Mouse (Mus musculus) WW6 (cell line): ENCODE data around the gene Naa35.

Experiments
- DNase-seq: peaks from one replicate; pipeline ENCODE4 v3.0.0-alpha.2; 2013; ENCODE audit warnings: low read depth, low spot score

Gene Naa35

DNA sequence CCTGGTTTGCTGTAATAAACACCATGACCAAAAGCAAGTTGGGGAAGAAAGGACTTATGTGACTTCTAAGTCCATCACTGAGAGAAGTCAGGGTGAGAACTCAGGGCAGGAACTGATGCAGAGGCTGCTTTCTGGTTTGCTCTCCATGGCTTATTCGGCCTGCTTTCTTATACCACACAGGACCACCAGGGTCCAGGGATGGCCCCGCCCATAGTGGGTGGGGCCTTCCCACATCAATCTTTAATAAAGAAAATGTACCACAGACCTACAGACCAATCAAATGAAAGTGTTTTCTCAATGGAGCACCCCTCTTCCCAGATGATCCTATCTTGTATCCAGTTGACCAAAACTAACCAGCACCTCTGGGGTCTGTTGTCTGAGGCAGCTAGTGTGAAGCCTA lies 86.5 kb downstream of the Naa35 start:
- DNase-seq, result no peak

DNA sequence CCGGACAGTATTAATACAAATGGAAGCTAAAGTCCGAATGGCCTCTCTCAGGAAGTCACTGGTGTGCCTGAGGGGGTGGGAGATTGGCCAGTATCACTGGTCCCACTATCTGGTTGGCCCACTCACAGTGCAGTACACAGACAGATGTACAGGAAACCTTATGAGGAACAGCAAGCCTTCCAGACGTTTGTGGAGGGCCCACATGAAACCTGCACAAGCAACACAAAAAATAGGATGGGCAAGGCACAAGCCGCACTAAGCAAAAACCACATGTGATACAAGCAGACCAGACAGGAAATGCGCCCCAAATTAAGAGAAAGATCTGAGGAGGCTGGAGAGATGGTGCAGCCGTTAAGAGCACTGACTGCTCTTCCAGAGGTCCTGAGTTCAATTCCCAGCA lies 87.2 kb downstream of the Naa35 start:
- no peak for DNase-seq

DNA sequence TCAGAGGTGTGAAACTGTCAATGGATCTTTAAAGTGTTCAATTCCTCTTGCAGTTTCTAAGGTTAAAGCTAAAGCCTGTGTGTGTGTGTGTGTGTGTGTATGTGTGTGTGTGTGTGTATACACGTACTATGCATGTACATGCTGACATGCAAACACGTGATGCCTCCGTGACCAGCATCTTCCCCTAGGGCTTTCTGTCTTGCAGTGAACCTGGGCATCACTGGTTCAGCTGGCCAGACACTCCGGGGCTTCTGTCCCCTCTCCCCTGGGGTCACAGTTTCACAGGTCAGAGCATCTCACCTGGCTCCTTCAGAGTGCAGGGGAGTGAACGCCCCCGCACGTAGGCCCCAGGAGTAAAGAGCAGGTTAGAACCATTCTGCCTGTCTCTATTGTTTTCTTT lies 88.5 kb downstream of the Naa35 start:
- DNase-seq, result no peak

DNA sequence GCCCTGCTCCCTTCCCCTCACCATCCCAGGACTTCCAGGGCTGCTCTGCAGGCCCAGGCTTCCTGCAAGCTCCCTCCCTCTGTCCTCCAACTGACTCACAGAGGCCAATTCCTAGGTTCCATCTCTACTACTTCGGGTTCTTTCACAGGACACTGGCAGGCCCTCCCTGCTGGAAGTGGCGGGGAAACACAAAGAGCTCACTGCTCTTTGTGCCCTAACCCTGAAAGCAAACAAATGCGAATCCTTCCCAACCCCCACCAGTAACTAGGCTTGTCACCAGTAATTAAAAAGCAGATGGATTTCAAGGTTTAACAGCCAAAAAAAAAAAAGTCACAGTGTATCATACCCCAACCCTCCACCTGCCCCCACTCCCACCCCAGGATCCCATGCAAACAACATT lies 89.2 kb downstream of the Naa35 start:
- DNase-seq, result no peak

DNA sequence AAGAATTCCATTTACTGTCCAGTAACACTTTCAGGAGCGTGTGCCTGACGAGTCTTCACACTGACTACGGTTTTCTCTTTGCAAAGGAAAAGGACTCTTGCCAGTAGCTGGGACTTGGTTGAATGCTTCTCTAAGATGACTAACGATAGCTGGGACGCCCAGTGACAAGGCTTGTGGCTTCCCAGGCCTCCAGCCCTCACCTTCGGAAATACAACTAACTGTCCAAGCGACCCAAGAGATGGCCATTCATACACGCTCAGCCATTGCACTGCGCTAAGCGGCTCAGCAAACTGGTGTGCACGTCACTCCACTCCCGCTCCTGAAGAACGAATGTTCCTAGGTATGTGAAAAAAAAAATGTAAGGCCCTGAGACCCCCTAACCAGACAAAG lies 89.7 kb downstream of the Naa35 start:
- no peak for DNase-seq

DNA sequence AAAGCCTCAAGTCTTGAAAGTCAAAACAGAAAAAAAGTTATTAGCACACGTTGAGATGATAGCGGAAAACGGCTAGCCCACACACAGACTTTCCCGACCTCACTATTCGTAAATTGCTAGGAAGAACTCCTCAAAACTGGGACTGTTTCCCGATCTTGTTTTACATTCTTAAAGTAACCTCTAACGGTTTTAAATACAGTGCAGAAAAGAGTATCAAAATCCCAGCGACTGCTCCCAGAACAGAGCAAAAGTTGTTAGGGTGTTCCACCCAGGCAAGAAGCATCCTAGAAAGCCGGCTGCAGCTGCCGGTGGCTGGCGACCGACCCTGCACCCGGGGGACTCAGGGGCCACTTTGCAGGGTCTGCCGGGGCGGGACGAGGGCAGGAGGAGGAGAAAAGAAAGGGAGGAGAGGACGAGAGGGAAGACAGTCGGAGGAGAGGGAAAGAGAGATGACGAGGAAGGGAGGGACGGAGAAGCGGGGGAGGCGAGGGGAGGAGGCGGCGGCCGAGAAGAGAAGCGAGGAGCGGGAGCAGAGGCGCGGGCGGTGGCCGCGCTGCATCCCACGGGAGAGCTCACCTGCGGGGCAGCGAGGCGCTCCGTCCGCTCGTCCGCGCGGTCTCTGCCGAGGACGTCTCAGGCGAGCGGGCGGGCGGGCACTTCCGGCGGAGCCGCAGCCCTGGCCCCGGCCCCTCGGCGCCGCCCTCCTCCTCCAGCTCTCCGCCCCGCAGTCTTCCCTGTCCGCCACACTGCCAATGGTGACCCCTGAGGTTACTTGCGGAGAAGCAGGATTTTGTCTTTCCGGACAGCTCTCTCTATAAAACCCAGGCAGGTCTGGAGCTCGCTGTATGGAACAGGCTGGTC lies 90.3 kb downstream of the Naa35 start, which contains the start of gene Golm1:
TSS of gene Golm1 (minus strand) at position 661 of the 861 bp plus-strand sequence.
- DNase-seq, result no peak

DNA sequence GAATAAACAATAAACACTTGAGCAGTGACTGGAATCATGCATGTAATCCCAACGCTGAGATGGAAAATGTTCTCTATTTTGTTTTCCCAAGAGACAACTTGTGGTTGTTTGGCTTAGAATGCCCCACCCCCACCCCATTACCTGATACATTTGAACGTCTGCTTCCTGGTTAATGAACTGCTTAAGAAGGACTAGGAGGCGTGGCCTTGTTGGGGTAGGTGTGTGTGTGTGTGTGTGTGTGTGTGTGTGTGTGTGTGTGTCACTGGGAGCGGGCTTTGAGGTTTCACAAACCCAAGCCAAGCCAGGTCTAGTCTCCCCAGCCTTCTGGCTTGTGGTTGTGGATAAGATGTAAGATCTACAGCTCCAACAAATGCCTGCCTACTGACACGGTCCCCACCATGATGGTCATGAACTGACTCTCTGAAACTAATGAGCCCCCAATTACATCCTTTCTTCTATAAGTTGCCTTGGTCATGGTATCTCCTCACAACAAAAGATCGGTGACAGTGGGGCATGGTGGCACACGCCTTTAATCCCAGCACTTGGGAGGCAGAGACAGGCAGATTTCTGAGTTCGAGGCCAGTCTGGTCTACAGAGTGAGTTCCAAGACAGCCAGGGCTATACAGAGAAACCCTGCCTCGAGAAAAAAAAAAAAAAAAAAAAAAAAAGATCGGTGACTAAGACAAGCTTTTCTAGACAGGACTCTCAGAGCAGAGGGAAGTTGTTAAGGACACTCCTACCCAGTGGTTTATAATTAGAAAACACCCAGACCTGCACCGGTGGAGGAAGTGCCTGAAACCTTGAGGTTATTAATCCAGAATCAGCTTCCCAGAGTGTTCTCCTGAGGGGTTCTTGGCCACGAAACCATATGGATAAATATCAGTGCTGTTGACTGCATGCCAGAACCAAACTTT lies 91.5 kb downstream of the Naa35 start:
- DNase-seq, result no peak

DNA sequence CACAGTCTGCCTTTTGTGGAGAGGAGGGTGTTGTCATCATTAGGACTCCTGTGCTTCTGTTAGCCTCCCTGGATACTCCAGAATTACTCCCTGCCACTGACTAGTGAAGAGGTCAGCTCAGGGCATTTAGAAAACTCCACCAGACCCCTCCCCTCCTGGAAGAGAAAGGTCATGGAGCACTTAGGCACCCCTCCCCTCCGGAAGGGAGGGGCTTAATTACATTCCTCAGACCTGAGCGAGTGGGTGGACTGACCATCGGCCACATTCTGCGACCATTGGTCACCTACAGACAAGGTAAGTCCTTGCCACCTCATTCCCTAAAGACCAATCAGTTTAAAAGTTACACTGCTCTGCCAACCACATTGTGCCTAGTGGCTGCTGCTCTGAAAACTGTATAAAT lies 94.2 kb downstream of the Naa35 start:
- no peak for DNase-seq

DNA sequence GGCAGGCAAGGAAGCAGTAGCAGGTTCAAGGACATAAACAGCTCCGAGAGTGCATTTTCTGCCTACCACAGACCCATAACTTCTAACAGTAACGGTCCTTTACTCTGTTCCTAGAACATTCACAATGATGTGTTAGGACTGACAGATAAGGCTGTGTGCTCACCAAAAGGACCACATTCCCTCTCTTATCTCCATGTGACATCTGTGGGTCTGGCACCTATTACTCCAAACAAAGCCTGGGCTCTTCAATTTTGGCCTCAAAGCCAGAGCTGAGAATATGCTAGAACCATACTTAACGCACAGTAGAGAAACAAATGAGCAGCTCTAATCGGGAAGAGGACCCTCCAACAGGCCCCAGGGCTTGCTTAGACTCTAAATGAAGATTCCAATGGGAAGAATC lies 94.8 kb downstream of the Naa35 start:
- DNase-seq, result no peak

DNA sequence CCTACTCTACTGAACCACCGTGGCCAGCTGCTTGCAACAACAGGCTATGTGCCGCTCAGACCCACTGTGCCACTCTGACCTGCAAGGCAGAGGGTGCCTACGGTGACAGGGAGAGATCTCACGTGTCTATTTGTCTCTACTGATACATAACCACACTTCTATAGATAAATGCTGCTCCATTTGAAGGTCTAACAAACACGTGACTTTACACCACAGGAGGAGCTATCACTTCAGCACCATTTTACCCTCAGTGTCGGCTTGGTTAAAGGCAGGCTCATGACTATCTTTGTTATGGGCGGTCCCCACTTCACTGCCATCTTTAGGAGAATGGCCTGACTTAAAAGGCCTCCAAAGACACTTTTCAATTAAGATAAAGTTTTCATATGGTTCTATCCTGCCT lies 97.6 kb downstream of the Naa35 start:
- no peak for DNase-seq

DNA sequence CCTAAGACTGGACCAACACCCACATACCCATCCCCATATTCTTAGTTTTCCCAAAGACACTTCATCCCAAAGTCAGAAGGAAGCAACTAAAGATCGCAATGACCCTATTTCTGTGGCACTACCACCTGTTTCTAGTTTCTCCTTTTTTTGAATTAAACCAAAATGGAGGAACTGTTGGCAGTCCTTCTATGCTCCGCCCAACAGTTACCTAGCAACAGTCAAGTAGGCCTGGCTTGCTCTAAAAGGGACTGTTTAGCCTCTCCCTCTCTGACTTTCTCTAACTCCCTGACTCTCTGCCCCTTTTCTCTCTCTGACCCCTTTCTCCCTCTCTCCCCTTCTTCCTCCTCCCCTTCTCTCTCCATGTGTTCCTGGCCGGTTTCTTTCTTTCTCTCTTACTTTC lies 100.2 kb downstream of the Naa35 start:
- no peak for DNase-seq
